Mouse (Mus musculus): ENCODE measurements around the gene Ttc38. TPM values are rescaled to one million over a fixed set of nuclear protein-coding genes. Genes with fewer than 3 reads are reported as not detected.

The Ttc38 gene
- polyA plus RNA-seq, 1 experiment from 2014 or later = 2.9 TPM

DNA sequence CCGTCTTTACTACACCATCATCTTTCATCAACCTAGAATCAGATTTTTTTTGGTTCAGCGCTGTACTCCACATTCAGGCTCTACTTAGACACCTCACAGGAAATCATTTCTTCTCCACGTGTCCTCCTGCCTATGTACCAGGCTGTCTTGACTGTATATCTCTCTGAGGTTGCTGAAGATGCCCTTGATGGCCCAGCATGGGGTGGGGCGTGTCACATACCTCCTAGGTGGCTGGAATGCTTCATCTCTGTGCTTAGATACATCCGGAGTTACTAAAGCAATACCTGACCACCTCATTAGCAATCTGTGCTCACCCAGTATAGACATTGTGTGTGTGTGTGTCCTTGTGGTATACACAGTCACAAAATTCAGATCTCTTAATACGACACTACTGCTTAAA is 36.6 kb upstream of the Ttc38 start:
- Histone ChIP-seq H3K27ac (ENCODE audit: low read depth, low read length) (no peak overlapping the region), H3K4me2 (replicated peaks; ENCODE audit: low read depth, low read length) (no peak overlapping the region), H3K9me3 (ENCODE audit: control insufficient read depth, low read length) (no peaks in the 10 kb centered on the region), H3K36me3 (ENCODE audit: control insufficient read depth, insufficient read depth, low read length) (no peaks in the 10 kb centered on the region), H3K27me3 (ENCODE audit: control insufficient read depth, insufficient read depth, low read length) (no peaks in the 10 kb centered on the region), H3K4me3 (ENCODE audit: low read depth, low read length) (no peak overlapping the region), H3K4me1 (replicated peaks; ENCODE audit: control insufficient read depth, insufficient read depth, low read length) (no peaks in the 10 kb centered on the region), H3K9ac (ENCODE audit: low read depth, low read length) (no peak overlapping the region)
- ATAC-seq (ENCODE audit: low FRiP score) = no peak
- WGBS = 75% methylated on average over 6 of the region's 6 CpGs
- no peak for DNase-seq (ENCODE audit: low spot score)

GRCm38 (mm10) chr15:85798676-85799075 is 33.4 kb upstream of the Ttc38 start:
- H3K9me3 ChIP-seq (ENCODE audit: control insufficient read depth, low read length) = no peaks in the 10 kb centered on the region

GRCm38 (mm10) chr15:85802931-85803330 is 29.2 kb upstream of the Ttc38 start:
- Histone ChIP-seq H3K9me3 (ENCODE audit: control insufficient read depth, low read length) (no peaks in the 10 kb centered on the region), H3K9ac (ENCODE audit: low read depth, low read length) (no peak overlapping the region), H3K4me1 (replicated peaks; ENCODE audit: control insufficient read depth, insufficient read depth, low read length) (no peaks in the 10 kb centered on the region), H3K4me2 (replicated peaks; ENCODE audit: low read depth, low read length) (no peak overlapping the region), H3K4me3 (ENCODE audit: low read depth, low read length) (no peak overlapping the region), H3K36me3 (ENCODE audit: control insufficient read depth, insufficient read depth, low read length) (no peaks in the 10 kb centered on the region), H3K27ac (ENCODE audit: low read depth, low read length) (no peak overlapping the region), H3K27me3 (ENCODE audit: control insufficient read depth, insufficient read depth, low read length) (no peaks in the 10 kb centered on the region)
- ATAC-seq (ENCODE audit: low FRiP score) (no peak), DNase-seq (ENCODE audit: low spot score) (no peak)
- 94% methylated on average over 2 of the region's 2 CpGs for WGBS

More at GRCm38 (mm10) chr15:85798676-85799075, 33.4 kb upstream of the Ttc38 start:
- ATAC-seq (ENCODE audit: low FRiP score) (no peak), DNase-seq (ENCODE audit: low spot score) (no peak)
- Histone ChIP-seq H3K4me3 (ENCODE audit: low read depth, low read length) (no peak overlapping the region), H3K4me2 (replicated peaks; ENCODE audit: low read depth, low read length) (no peak overlapping the region), H3K27ac (ENCODE audit: low read depth, low read length) (no peak overlapping the region), H3K9ac (ENCODE audit: low read depth, low read length) (no peak overlapping the region), H3K27me3 (ENCODE audit: control insufficient read depth, insufficient read depth, low read length) (no peaks in the 10 kb centered on the region), H3K36me3 (ENCODE audit: control insufficient read depth, insufficient read depth, low read length) (no peaks in the 10 kb centered on the region), H3K4me1 (replicated peaks; ENCODE audit: control insufficient read depth, insufficient read depth, low read length) (no peaks in the 10 kb centered on the region)
- WGBS = 93% methylated on average over 8 of the region's 8 CpGs

GRCm38 (mm10) chr15:85806886-85807285 is 25.2 kb upstream of the Ttc38 start:
- DNase-seq (ENCODE audit: low spot score) (no peak), ATAC-seq (ENCODE audit: low FRiP score) (no peak)
- H3K4me1 ChIP-seq (replicated peaks; ENCODE audit: control insufficient read depth, insufficient read depth, low read length) = peaks cover 2% of the 10 kb centered on the region; the same call in 1 of the 2 replicates
- H3K27ac ChIP-seq (ENCODE audit: low read depth, low read length) = no peak overlapping the region
- no peaks in the 10 kb centered on the region for H3K36me3 ChIP-seq (ENCODE audit: control insufficient read depth, insufficient read depth, low read length)
- no peak overlapping the region for H3K4me2 ChIP-seq (replicated peaks; ENCODE audit: low read depth, low read length)
- no peaks in the 10 kb centered on the region for H3K27me3 ChIP-seq (ENCODE audit: control insufficient read depth, insufficient read depth, low read length)
- WGBS = 81% methylated on average over 4 of the region's 4 CpGs
- H3K4me3 ChIP-seq (ENCODE audit: low read depth, low read length) = no peak overlapping the region
- no peaks in the 10 kb centered on the region for H3K9me3 ChIP-seq (ENCODE audit: control insufficient read depth, low read length)
- H3K9ac ChIP-seq (ENCODE audit: low read depth, low read length) = no peak overlapping the region

DNA sequence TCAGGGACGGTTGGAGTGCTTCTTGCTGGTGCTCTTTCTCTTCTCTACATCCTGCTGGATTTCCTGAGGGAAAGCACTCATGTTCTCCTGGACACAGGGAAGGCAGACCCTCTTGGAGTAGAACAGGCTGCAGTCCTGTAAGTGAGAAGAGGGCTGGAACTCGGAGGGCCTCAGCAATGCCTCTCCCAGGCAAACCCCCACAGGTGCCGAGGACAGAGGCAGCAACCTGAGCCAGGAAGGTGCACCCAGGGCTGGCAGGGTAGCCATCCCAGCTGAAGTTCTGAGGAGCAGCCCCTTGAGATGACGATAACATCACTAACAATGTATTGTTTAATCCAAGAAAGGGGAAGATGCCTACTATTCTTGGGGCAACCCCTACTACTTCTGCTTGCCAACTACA is 24.7 kb upstream of the Ttc38 start:
- Histone ChIP-seq H3K4me2 (replicated peaks; ENCODE audit: low read depth, low read length) (no peak overlapping the region), H3K27me3 (ENCODE audit: control insufficient read depth, insufficient read depth, low read length) (no peaks in the 10 kb centered on the region), H3K4me1 (replicated peaks; ENCODE audit: control insufficient read depth, insufficient read depth, low read length) (peaks cover 2% of the 10 kb centered on the region; the same call in 1 of the 2 replicates), H3K9me3 (ENCODE audit: control insufficient read depth, low read length) (no peaks in the 10 kb centered on the region), H3K4me3 (ENCODE audit: low read depth, low read length) (no peak overlapping the region), H3K27ac (ENCODE audit: low read depth, low read length) (no peak overlapping the region), H3K9ac (ENCODE audit: low read depth, low read length) (no peak overlapping the region), H3K36me3 (ENCODE audit: control insufficient read depth, insufficient read depth, low read length) (no peaks in the 10 kb centered on the region)
- WGBS = 81% methylated on average over 4 of the region's 4 CpGs
- ATAC-seq (ENCODE audit: low FRiP score) = no peak
- no peak for DNase-seq (ENCODE audit: low spot score)

GRCm38 (mm10) chr15:85808031-85808430 is 24.1 kb upstream of the Ttc38 start:
- DNase-seq (ENCODE audit: low spot score) (no peak), ATAC-seq (ENCODE audit: low FRiP score) (no peak)
- Histone ChIP-seq H3K4me2 (replicated peaks; ENCODE audit: low read depth, low read length) (no peak overlapping the region), H3K4me3 (ENCODE audit: low read depth, low read length) (no peak overlapping the region), H3K9me3 (ENCODE audit: control insufficient read depth, low read length) (no peaks in the 10 kb centered on the region), H3K4me1 (replicated peaks; ENCODE audit: control insufficient read depth, insufficient read depth, low read length) (peaks cover 2% of the 10 kb centered on the region; the same call in 1 of the 2 replicates), H3K36me3 (ENCODE audit: control insufficient read depth, insufficient read depth, low read length) (no peaks in the 10 kb centered on the region), H3K27me3 (ENCODE audit: control insufficient read depth, insufficient read depth, low read length) (no peaks in the 10 kb centered on the region), H3K27ac (ENCODE audit: low read depth, low read length) (no peak overlapping the region), H3K9ac (ENCODE audit: low read depth, low read length) (no peak overlapping the region)
- WGBS = 80% methylated on average over 6 of the region's 6 CpGs

DNA sequence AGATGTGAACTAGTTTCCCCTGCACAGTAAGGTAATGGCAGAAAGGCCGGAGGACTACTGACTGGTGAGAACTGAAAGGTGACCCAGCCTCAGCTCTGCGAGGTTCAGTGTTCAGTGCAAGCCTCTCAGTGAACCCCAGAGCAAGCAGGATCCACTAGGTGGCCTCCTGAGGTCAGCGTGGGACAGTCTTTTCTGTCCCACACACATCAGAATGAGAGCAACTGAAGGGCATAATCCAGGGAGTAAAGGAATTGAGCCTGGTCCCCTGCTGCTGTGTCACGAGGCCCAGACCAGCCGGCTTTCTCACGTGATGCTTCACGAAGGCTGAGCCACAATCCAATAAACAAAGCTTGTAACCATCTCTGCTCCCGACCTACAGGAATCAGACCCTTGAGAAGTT is 23.7 kb upstream of the Ttc38 start:
- no peak for ATAC-seq (ENCODE audit: low FRiP score)
- Histone ChIP-seq H3K27me3 (ENCODE audit: control insufficient read depth, insufficient read depth, low read length) (no peaks in the 10 kb centered on the region), H3K4me2 (replicated peaks; ENCODE audit: low read depth, low read length) (no peak overlapping the region), H3K27ac (ENCODE audit: low read depth, low read length) (no peak overlapping the region), H3K9me3 (ENCODE audit: control insufficient read depth, low read length) (no peaks in the 10 kb centered on the region), H3K36me3 (ENCODE audit: control insufficient read depth, insufficient read depth, low read length) (no peaks in the 10 kb centered on the region), H3K4me1 (replicated peaks; ENCODE audit: control insufficient read depth, insufficient read depth, low read length) (peaks cover 2% of the 10 kb centered on the region; the same call in 1 of the 2 replicates), H3K4me3 (ENCODE audit: low read depth, low read length) (no peak overlapping the region), H3K9ac (ENCODE audit: low read depth, low read length) (no peak overlapping the region)
- DNase-seq (ENCODE audit: low spot score) = no peak
- WGBS = 46% methylated on average over 8 of the region's 8 CpGs

DNA sequence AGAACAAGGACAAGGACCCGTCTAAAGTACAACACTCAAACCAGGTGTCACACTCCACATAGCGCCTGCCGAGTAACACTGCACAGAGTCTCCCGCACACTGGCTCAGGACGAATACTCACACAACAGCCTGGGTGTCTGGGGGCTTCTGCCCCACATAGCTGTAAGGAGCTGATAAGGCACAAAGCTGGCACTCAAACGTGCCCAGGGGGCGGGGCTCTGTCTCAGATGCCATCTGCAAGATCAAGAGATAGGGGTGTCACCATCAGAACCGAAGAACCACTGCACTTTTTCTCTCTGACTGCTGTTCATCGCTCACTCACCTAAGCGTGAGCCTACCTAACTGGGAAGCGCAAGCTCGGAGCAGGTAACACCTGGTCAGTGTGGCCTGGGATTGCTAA is 23.0 kb upstream of the Ttc38 start:
- no peak for ATAC-seq (ENCODE audit: low FRiP score)
- no peak for DNase-seq (ENCODE audit: low spot score)
- Histone ChIP-seq H3K4me1 (replicated peaks; ENCODE audit: control insufficient read depth, insufficient read depth, low read length) (peaks cover 2% of the 10 kb centered on the region; the same call in 1 of the 2 replicates), H3K9ac (ENCODE audit: low read depth, low read length) (no peak overlapping the region), H3K4me2 (replicated peaks; ENCODE audit: low read depth, low read length) (no peak overlapping the region), H3K9me3 (ENCODE audit: control insufficient read depth, low read length) (no peaks in the 10 kb centered on the region), H3K27me3 (ENCODE audit: control insufficient read depth, insufficient read depth, low read length) (no peaks in the 10 kb centered on the region), H3K27ac (ENCODE audit: low read depth, low read length) (no peak overlapping the region), H3K4me3 (ENCODE audit: low read depth, low read length) (no peak overlapping the region), H3K36me3 (ENCODE audit: control insufficient read depth, insufficient read depth, low read length) (no peaks in the 10 kb centered on the region)
- WGBS = 86% methylated on average over 12 of the region's 12 CpGs

- DNase-seq (ENCODE audit: low spot score) = no peak
- Histone ChIP-seq H3K4me2 (replicated peaks; ENCODE audit: low read depth, low read length) (peak overlapping the region; percentile 84; the same call in 1 of the 2 replicates), H3K27ac (ENCODE audit: low read depth, low read length) (no peak overlapping the region), H3K9me3 (ENCODE audit: control insufficient read depth, low read length) (no peaks in the 10 kb centered on the region), H3K36me3 (ENCODE audit: control insufficient read depth, insufficient read depth, low read length) (no peaks in the 10 kb centered on the region), H3K4me3 (ENCODE audit: low read depth, low read length) (no peak overlapping the region; the same call in 1 of the 2 replicates), H3K9ac (ENCODE audit: low read depth, low read length) (peak overlapping the region; percentile 79; the same call in 1 of the 2 replicates), H3K4me1 (replicated peaks; ENCODE audit: control insufficient read depth, insufficient read depth, low read length) (peaks cover 2% of the 10 kb centered on the region; the same call in 1 of the 2 replicates), H3K27me3 (ENCODE audit: control insufficient read depth, insufficient read depth, low read length) (no peaks in the 10 kb centered on the region)
- ATAC-seq (ENCODE audit: low FRiP score) = no peak
- WGBS = 88% methylated on average over 5 of the region's 5 CpGs
These were observed 21.7 kb upstream of the Ttc38 start for GRCm38 (mm10) chr15:85810462-85810805.
